Mouse (Mus musculus): ENCODE measurements around the gene Mip.

GRCm38 (mm10) chr10:128255925-128256324, 30.3 kb downstream of the Mip start:
- TF ChIP-seq CTCF (IDR thresholded peaks at IDR 0.05; ENCODE audit: low read depth) (no peak), EP300 (optimal IDR thresholded peaks at IDR 0.05) (no peak)

All from stomach, postnatal 0 days (tissue).